Mouse (Mus musculus): ENCODE measurements at regions not wholly inside any gene's neighbourhood (a gene's known extent, or its start where the extent isn't known, plus 50 kb on each side); places are given as distances from the start of the nearest gene placed in this dataset.

DNA sequence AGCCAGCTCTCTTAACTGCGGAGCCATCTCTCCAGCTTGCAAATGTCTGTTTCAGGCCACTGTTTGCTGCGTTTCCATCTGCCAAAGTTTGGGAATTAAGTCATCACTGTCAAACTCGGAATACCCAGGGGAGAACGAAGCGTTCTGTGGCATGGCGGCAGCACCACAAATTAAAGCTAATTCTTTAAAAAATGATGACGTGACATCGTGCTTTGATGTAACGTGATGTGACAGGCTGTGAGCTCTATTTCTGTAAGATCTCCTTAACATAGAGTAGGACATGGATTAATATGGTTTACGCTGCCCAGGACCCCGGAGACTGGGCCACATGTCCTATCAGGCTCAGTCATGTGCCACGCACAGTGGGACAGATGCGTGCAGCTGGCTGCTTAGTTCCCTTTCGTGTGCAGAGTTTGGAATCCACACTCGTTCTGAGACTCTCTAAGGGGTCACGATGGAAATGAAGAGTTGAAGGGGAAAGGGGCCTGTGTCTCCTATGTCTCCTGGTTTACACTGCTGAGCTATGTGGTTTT, 109.8 kb upstream of the Zfp64 start:
- TF ChIP-seq POLR2A (IDR thresholded peaks at IDR 0.05; ENCODE audit: borderline replicate concordance, extremely low read depth, low read depth, low read length), result no peak
- TF ChIP-seq CTCF (IDR thresholded peaks at IDR 0.05; ENCODE audit: insufficient read depth, low read length), result no peak
